In genomic region chr6:22289461-22290021, GRCm38 (mm10) we compare ENCODE assay signal across 9 mouse cellular contexts. TPM values are rescaled to one million over a fixed set of nuclear protein-coding genes. Genes with fewer than 3 reads are reported as not detected.
DNase-seq lines count a peak whose midpoint lies in the region; ATAC-seq and TF ChIP-seq lines count a peak whose summit lies in the region.
"Had no signal": no experiment of that assay in that cellular context is flagged by ENCODE, and none has a peak within 500 bp of the region (broad histone marks: within the 10 kb centered on the region; RNA-seq: fewer than 3 reads in every experiment).

No protein-coding gene starts in this region.

- peak overlapping the region; percentile 33 for H3K4me3 ChIP-seq in kidney, postnatal 0 days (replicated peaks; ENCODE audit: low read depth, low read length)
- H3K4me3 ChIP-seq in embryonic fibroblast, embryonic 13.5 days (ENCODE audit: insufficient read depth, low read length) = peak overlapping the region; percentile 25
- peak overlapping the region; percentile 50 for H3K4me3 ChIP-seq in limb, embryonic 13.5 days

- H3K9ac ChIP-seq in kidney, postnatal 0 days (ENCODE audit: low read depth, low read length) = no peak overlapping the region
- H3K9ac ChIP-seq in limb, embryonic 13.5 days = peak overlapping the region; percentile 57

- WGBS in kidney, postnatal 0 days = 2% methylated on average over 21 of the region's 21 CpGs
- WGBS in limb, embryonic 13.5 days = 1% methylated on average over 21 of the region's 21 CpGs

- H3K4me1 ChIP-seq in kidney, postnatal 0 days (replicated peaks; ENCODE audit: insufficient read depth, low read length) = 0 out of 2 replicates have a peak, but pooled peaks cover 8% of the 10 kb centered on the region
- peaks cover 5% of the 10 kb centered on the region for H3K4me1 ChIP-seq in embryonic fibroblast, embryonic 13.5 days (ENCODE audit: control insufficient read depth, insufficient read depth, low read length)
- H3K4me1 ChIP-seq in limb, embryonic 13.5 days = peaks cover 24% of the 10 kb centered on the region

- ATAC-seq in kidney, postnatal 0 days (replicated peaks; ENCODE audit: low FRiP score, low read depth) = no peak
- ATAC-seq in limb, embryonic 13.5 days (ENCODE audit: low FRiP score, low read depth) = no peak
- no peak for ATAC-seq in frontal cortex, adult (ENCODE audit: low TSS enrichment)

- peaks cover 28% of the 10 kb centered on the region for H3K27me3 ChIP-seq in kidney, postnatal 0 days (ENCODE audit: insufficient read depth, low read length)
- H3K27me3 ChIP-seq in limb, embryonic 13.5 days = peaks cover 49% of the 10 kb centered on the region

- TF ChIP-seq CTCF in kidney, postnatal 0 days (IDR thresholded peaks at IDR 0.05; ENCODE audit: low read depth) = no peak
- no peak for TF ChIP-seq CTCF in embryonic fibroblast, embryonic 13.5 days (IDR thresholded peaks at IDR 0.05; ENCODE audit: borderline replicate concordance, insufficient read depth, low read length)

- DNase-seq in kidney, postnatal 0 days (ENCODE audit: low spot score) = no peak
- no peak for DNase-seq in kidney, postnatal 25 days
- DNase-seq in retina, embryonic 14.5 days (ENCODE audit: low spot score) = peak; percentile 14
- DNase-seq in c-Kit-positive CD71-positive TER-119-positive erythroid progenitor cells, embryonic 14.5 days (ENCODE audit: low spot score) = no peak
- DNase-seq in adrenal gland, adult 2 months = no peak

- TF ChIP-seq POLR2A in embryonic fibroblast, embryonic 13.5 days (IDR thresholded peaks at IDR 0.05; ENCODE audit: low read depth, low read length) = no peak

- H3K27ac ChIP-seq in kidney, postnatal 0 days = no peak overlapping the region
- no peak overlapping the region for H3K27ac ChIP-seq in embryonic fibroblast, embryonic 13.5 days (ENCODE audit: insufficient read depth, low read length)
- no peak overlapping the region for H3K27ac ChIP-seq in limb, embryonic 13.5 days

- H3K36me3 ChIP-seq in kidney, postnatal 0 days (ENCODE audit: insufficient read depth, low read length) = no peaks in the 10 kb centered on the region
- H3K36me3 ChIP-seq in limb, embryonic 13.5 days = no peaks in the 10 kb centered on the region

- H3K9me3 ChIP-seq in kidney, postnatal 0 days (replicated peaks; ENCODE audit: low read length) = no peaks in the 10 kb centered on the region
- no peaks in the 10 kb centered on the region for H3K9me3 ChIP-seq in limb, embryonic 13.5 days

- peak overlapping the region; percentile 50 for H3K4me2 ChIP-seq in kidney, postnatal 0 days (ENCODE audit: low read length)
- H3K4me2 ChIP-seq in limb, embryonic 13.5 days (replicated peaks) = peak overlapping the region; percentile 90

RNA-seq across cellular contexts. Expression of gene Wnt16, which starts 1.5 kb away (rescaled TPM):
- polyA plus RNA-seq in kidney, postnatal 0 days (2015; fragmentation: Nextera tagmentation; extraction: Ambion mirVana) = 1.1 and 1.6 TPM in 2 replicates
- polyA plus RNA-seq in embryonic fibroblast, embryonic 13.5 days (2011; ENCODE audit: insufficient read length, low read depth, missing spikeins) = 6.9 and 15.6 TPM in 2 replicates
- 3.8 and 4.6 TPM in 2 replicates for polyA plus RNA-seq in limb, embryonic 13.5 days (2015; fragmentation: Nextera tagmentation; extraction: Ambion mirVana)
- not detected for total RNA-seq in adrenal gland, adult 2 months (2021)
- 0.11 and 0.41 TPM in 2 replicates for polyA plus RNA-seq in adrenal gland, adult 2 months (2012; rRNA removed)
- total RNA-seq: common myeloid progenitor, adult 5-6 weeks had no signal
